Mouse (Mus musculus): ENCODE data around the gene Spic.

GRCm38 (mm10) chr10:88732309-88732622, 47.5 kb upstream of the Spic start:
- TF ChIP-seq CTCF (IDR thresholded peaks at IDR 0.05; ENCODE audit: low read depth, low read length) (no peak), POLR2A (IDR thresholded peaks at IDR 0.05; ENCODE audit: borderline replicate concordance, low read depth, low read length) (no peak)

All from bone marrow macrophage, adult 2 months (primary cell).